Mouse (Mus musculus): ENCODE results near the gene Naalad2. TPM values are rescaled to one million over a fixed set of nuclear protein-coding genes. Genes with fewer than 3 reads are reported as not detected.

Naalad2 gene
- total and polyA plus RNA-seq, 3 experiments, result 0.13 to 2.4 (median 2.2) TPM

DNA sequence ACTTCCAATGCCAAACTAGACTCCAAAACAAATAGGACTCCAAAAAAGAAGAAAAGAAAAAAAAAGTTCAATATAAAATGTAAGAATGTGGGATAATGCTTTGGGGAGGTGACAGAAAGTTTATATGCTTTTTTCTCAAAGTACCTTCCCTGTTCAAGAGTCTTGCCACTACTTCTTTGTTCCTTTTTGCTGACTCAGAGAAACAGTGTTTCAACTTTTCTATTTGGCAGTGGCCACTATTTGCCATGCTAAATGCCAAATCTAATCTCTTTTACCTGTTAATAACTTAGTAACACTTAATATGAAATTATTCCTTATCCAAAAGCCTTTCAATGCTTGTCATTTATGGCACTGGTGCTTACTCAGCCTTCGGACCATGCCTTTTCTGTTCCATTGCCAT is 126.9 kb downstream of the Naalad2 start:
- H3K4me3 ChIP-seq (replicated peaks in 1 of 3; ENCODE audit: low read depth in 2 of 3, low read length in 2 of 3, poor library complexity in 1 of 3), result no peak overlapping the region
- H3K27ac ChIP-seq (ENCODE audit: insufficient read depth, low read depth), result no peak overlapping the region
- no peaks in the 10 kb centered on the region for H3K36me3 ChIP-seq (replicated peaks in 1 of 2; ENCODE audit: control insufficient read depth in 1 of 2, insufficient read depth in 1 of 2, low read length in 1 of 2)
- dilution Hi-C loops (cut with MboI; ENCODE audit: extremely low pct_ligation_motif_present, extremely low pct_unique_long_range_greater_than_20kb, low sequenced_read_pairs), result no loop called here
- no peaks in the 10 kb centered on the region for H3K27me3 ChIP-seq (replicated peaks)
- H3K4me2 ChIP-seq (ENCODE audit: insufficient read depth, low read depth, poor library complexity, severe bottlenecking), result no peak overlapping the region
- H3K9me3 ChIP-seq (replicated peaks; ENCODE audit: low read length), result no peaks in the 10 kb centered on the region
- DNase-seq (ENCODE audit: extremely low read depth), result no peak
- H3K4me1 ChIP-seq (ENCODE audit: control insufficient read depth in 1 of 2, insufficient read depth in 2 of 2), result no peaks in the 10 kb centered on the region
- H3K79me2 ChIP-seq (replicated peaks; ENCODE audit: control insufficient read depth, extremely low read depth, insufficient read depth, poor library complexity, severe bottlenecking), result no peaks in the 10 kb centered on the region
- no peak overlapping the region for H3K9ac ChIP-seq (ENCODE audit: insufficient read depth, low read depth)
- TF ChIP-seq MAFK (IDR thresholded peaks at IDR 0.05; ENCODE audit: insufficient replicate concordance, low read length) (peak; percentile 71), ZNF384 (IDR thresholded peaks at IDR 0.05; ENCODE audit: low read depth, low read length) (no peak)
- in situ Hi-C loops (cut with MboI; ENCODE audit: low pct_ligation_motif_present, low pct_unique_long_range_greater_than_20kb, low sequenced_read_pairs), result no loop called here

Other genes starting within 250 kb of the Naalad2 start
- 95.1 and 129 TPM in 2 replicates for gene Chordc1, start 110.9 kb downstream of the Naalad2 start, total RNA-seq (2012; rRNA removed)
- 59.3 and 85.6 TPM in 2 replicates for gene Chordc1, start 110.9 kb downstream of the Naalad2 start, total RNA-seq (2014; rRNA removed)
- gene Chordc1, start 110.9 kb downstream of the Naalad2 start, polyA plus RNA-seq (2012; ENCODE audit: insufficient read length, low read depth), result 124 and 160 TPM in 2 replicates
- gene Ubtfl1, start 1.4 kb upstream of the Naalad2 start, total RNA-seq (2012; rRNA removed), result not detected in 2 replicates
- not detected in 2 replicates for gene Ubtfl1, start 1.4 kb upstream of the Naalad2 start, total RNA-seq (2014; rRNA removed)
- 0.16 and 0.21 TPM in 2 replicates for gene Ubtfl1, start 1.4 kb upstream of the Naalad2 start, polyA plus RNA-seq (2012; ENCODE audit: insufficient read length, low read depth)
- not detected in 2 replicates for gene Mbd3l2, start 27.7 kb upstream of the Naalad2 start, total RNA-seq (2012; rRNA removed)
- gene Mbd3l2, start 27.7 kb upstream of the Naalad2 start, total RNA-seq (2014; rRNA removed), result not detected in 2 replicates
- gene Mbd3l2, start 27.7 kb upstream of the Naalad2 start, polyA plus RNA-seq (2012; ENCODE audit: insufficient read length, low read depth), result not detected in 2 replicates
- not detected in 2 replicates for gene Zfp558, start 75.3 kb upstream of the Naalad2 start, total RNA-seq (2012; rRNA removed)
- not detected in 2 replicates for gene Zfp558, start 75.3 kb upstream of the Naalad2 start, total RNA-seq (2014; rRNA removed)
- gene Zfp558, start 75.3 kb upstream of the Naalad2 start, polyA plus RNA-seq (2012; ENCODE audit: insufficient read length, low read depth), result not detected in 2 replicates
- gene Mbd3l1, start 75.4 kb upstream of the Naalad2 start, total RNA-seq (2012; rRNA removed), result not detected in 2 replicates
- not detected in 2 replicates for gene Mbd3l1, start 75.4 kb upstream of the Naalad2 start, total RNA-seq (2014; rRNA removed)
- not detected in 2 replicates for gene Mbd3l1, start 75.4 kb upstream of the Naalad2 start, polyA plus RNA-seq (2012; ENCODE audit: insufficient read length, low read depth)